Mouse (Mus musculus): ENCODE data around the gene Gm20431.

GRCm38 (mm10) chr2:167563703-167564102 lies 97.6 kb downstream of the Gm20431 start:
- TF ChIP-seq CTCF (IDR thresholded peaks at IDR 0.05; ENCODE audit: extremely low read depth, insufficient read depth, low read length), result no peak
- no peak for TF ChIP-seq POLR2A (IDR thresholded peaks at IDR 0.05; ENCODE audit: extremely low read depth, insufficient read depth, low read length)

All from cortical plate, adult 2 months (tissue).